Mouse (Mus musculus): ENCODE data around the gene Ddn. TPM values are rescaled to one million over a fixed set of nuclear protein-coding genes. Genes with fewer than 3 reads are reported as not detected.

The Ddn gene
- 100 to 1,000 TPM; 285 to 294 TPM for total RNA-seq (2021)

GRCm38 (mm10) chr15:98809390-98809789, at the start of gene Ddn:
TSS of gene Ddn (minus strand) at chr15:98809490.
- intact Hi-C loops (cut with DNase I), result no loop called here
- no peak for DNase-seq (ENCODE audit: extremely low spot score in 1 of 2, low spot score in 2 of 2)

DNA sequence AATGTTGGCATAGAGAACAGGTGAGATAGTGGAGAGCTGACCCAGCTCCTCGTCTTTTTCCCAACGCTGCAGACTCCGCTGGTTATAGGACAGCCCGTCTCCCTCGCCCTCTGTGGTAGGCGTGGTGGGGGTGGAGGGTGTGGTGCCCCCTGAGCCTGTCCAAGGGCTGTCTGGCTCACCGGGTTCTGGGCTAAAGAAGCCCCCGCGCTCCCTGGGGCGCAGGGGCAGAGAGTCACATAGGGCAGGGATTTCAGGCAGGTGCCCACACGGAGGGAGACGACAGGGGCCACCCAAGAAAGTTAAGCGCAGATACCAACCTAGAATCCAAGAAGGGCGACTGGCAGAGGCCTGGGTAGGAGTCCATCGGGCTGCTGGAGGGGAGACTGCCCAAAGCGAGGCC, 44.9 kb upstream of the Ddn start:
- intact Hi-C loops (cut with DNase I), result no loop called here
- no peak for DNase-seq (ENCODE audit: extremely low spot score in 1 of 2, low spot score in 2 of 2)

GRCm38 (mm10) chr15:98853161-98853937, 44.1 kb upstream of the Ddn start:
- peak in 1 of 2 experiments; percentile 37 for DNase-seq (ENCODE audit: extremely low spot score in 1 of 2, low spot score in 2 of 2)
- intact Hi-C loops (cut with DNase I), result no loop called here

- intact Hi-C loops (cut with DNase I), result no loop called here
- DNase-seq (ENCODE audit: extremely low spot score in 1 of 2, low spot score in 2 of 2), result peak in 1 of 2 experiments; percentile 28
Measured at GRCm38 (mm10) chr15:98852733-98853132, 43.4 kb upstream of the Ddn start.

GRCm38 (mm10) chr15:98852071-98852470, 42.8 kb upstream of the Ddn start:
- peak in 1 of 2 experiments; percentile 22 for DNase-seq (ENCODE audit: extremely low spot score in 1 of 2, low spot score in 2 of 2)
- intact Hi-C loops (cut with DNase I), result no loop called here

- intact Hi-C loops (cut with DNase I), result no loop called here
- peak in 1 of 2 experiments; percentile 24 for DNase-seq (ENCODE audit: extremely low spot score in 1 of 2, low spot score in 2 of 2)
Measured at GRCm38 (mm10) chr15:98851229-98851818, 42.0 kb upstream of the Ddn start.

GRCm38 (mm10) chr15:98850668-98851067, 41.4 kb upstream of the Ddn start:
- intact Hi-C loops (cut with DNase I), result no loop called here
- no peak for DNase-seq (ENCODE audit: extremely low spot score in 1 of 2, low spot score in 2 of 2)

DNA sequence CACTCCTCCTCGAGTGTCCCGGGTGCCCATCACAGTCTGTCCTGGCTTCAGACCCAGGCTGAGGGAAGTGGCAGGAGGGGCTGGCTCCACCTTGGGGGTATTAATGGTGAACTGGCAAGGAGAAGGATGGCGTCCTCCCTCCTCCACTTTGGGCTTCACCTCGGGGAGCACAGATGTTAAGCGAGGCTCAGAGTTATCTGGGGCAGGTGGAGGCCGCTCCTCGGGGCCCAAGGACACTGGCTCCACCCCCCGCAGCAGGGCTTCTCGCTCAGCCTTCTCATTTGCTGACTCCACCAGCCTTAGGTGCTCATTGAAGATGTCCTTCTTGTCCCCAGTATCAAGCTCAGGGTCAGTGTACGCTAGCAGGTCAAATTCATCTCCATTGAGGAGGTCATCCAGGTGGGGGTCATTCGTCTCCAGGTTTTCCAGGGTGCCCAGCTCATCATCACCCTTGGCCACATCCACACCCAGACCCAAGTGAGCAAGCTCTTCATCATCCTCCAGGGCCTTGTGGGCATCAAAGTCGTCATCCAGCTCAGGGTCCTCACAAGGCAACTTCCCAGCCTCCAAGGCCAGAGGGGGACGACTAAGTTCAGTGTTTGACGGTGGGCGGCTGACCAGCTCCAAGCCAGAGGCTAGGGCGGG, 40.8 kb upstream of the Ddn start:
- DNase-seq (ENCODE audit: extremely low spot score in 1 of 2, low spot score in 2 of 2), result peak in 1 of 2 experiments; percentile 31
- intact Hi-C loops (cut with DNase I), result no loop called here

GRCm38 (mm10) chr15:98849165-98849564, 39.9 kb upstream of the Ddn start:
- intact Hi-C loops (cut with DNase I), result no loop called here
- peak in 1 of 2 experiments; percentile 25 for DNase-seq (ENCODE audit: extremely low spot score in 1 of 2, low spot score in 2 of 2)

GRCm38 (mm10) chr15:98846140-98846539, 36.9 kb upstream of the Ddn start:
- DNase-seq (ENCODE audit: extremely low spot score in 1 of 2, low spot score in 2 of 2), result no peak
- intact Hi-C loops (cut with DNase I), result no loop called here

DNA sequence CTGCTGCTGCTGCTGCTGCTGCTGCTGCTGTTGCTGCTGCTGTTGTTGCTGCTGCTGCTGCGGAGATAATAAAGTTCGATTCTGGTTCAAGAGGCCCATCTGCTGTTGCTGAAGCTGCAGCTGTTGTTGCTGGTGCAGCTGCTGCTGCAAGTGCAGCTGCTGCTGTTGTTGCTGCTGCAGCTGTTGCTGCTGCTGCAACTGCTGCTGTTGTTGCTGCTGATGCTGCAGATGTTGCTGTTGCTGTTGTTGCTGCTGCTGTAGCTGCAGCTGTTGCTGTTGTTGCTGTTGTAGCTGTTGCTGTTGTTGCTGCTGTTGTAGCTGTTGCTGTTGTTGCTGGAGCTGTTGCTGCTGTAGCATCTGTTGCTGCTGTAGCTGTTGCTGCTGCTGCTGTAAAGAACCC, 35.9 kb upstream of the Ddn start:
- intact Hi-C loops (cut with DNase I), result no loop called here
- DNase-seq (ENCODE audit: extremely low spot score in 1 of 2, low spot score in 2 of 2), result no peak

DNA sequence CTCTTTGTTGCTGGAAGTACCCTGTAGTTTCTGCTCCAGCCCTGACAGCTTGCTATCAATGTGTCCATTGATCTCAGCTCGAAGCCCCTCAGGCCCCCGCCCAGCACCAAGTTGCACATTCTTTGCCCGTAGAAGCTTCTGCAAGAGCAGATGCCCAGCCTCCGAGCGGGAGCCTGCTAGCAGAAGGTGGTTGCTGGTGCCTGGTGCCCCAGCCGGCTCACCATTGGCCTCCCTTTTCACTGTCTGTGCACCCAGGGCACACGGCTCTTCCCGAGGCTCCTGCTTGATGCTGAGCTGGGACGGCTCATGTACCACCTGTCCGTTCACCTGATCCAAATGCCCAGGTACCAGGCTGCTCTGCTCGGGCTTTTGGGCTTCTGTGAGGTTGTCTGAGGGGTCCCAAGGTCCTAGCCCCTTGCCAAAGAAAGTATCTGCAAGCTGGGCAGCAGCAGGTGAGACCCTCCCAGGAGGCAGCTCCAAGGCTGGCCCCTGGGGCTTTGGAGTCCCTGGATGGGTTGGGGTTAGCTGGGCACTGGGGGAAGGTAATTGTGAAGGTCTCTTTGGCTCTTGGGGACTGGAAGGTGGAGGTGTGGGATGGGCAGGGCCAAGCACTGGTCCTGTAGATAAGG, 34.4 kb upstream of the Ddn start:
- intact Hi-C loops (cut with DNase I), result no loop called here
- DNase-seq (ENCODE audit: extremely low spot score in 1 of 2, low spot score in 2 of 2), result no peak

- intact Hi-C loops (cut with DNase I), result loop anchor here (2.0 kb wide), 1 partner anchor 25 kb away; no protein-coding TSS in a partner anchor
- no peak for DNase-seq (ENCODE audit: extremely low spot score in 1 of 2, low spot score in 2 of 2)
Measured at GRCm38 (mm10) chr15:98839671-98840585, 30.6 kb upstream of the Ddn start.

GRCm38 (mm10) chr15:98839161-98839560, 29.9 kb upstream of the Ddn start:
- intact Hi-C loops (cut with DNase I), result no loop called here
- DNase-seq (ENCODE audit: extremely low spot score in 1 of 2, low spot score in 2 of 2), result no peak

GRCm38 (mm10) chr15:98837743-98838103, 28.4 kb upstream of the Ddn start:
- intact Hi-C loops (cut with DNase I), result no loop called here
- DNase-seq (ENCODE audit: extremely low spot score in 1 of 2, low spot score in 2 of 2), result no peak

GRCm38 (mm10) chr15:98837006-98837742, 27.9 kb upstream of the Ddn start:
- DNase-seq (ENCODE audit: extremely low spot score in 1 of 2, low spot score in 2 of 2), result no peak
- intact Hi-C loops (cut with DNase I), result no loop called here

DNA sequence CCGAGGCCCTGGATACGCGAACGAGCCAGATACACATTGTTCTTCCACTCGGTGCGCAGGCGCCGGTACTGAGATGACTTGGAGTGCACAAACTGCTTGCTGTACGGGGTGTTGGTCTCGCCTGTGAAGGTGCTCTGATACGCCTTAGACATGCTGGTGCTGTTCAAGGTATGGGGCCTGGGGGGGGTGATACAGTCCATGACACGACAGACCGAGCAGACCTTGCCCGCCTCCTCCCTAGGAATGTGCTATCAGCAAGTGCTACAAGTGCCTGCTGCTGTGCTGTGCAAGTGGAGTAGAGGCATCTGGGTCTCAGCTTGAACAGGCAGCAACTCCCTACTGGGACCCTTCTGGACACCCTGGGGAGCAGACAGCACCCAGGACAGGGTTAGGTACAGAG, 26.0 kb upstream of the Ddn start:
- intact Hi-C loops (cut with DNase I), result no loop called here

GRCm38 (mm10) chr15:98834059-98834458, 24.8 kb upstream of the Ddn start:
- intact Hi-C loops (cut with DNase I), result loop anchor here (5.0 kb wide), 1 partner anchor 33 kb away; no protein-coding TSS in a partner anchor
- DNase-seq (ENCODE audit: extremely low spot score in 1 of 2, low spot score in 2 of 2), result no peak

More for the DNA sequence above, 26.0 kb upstream of the Ddn start:
- no peak for DNase-seq (ENCODE audit: extremely low spot score in 1 of 2, low spot score in 2 of 2)
